Mouse (Mus musculus) T-helper 17 cell (primary cell): ENCODE results near the gene Slc9b2.

Experiments
- in situ Hi-C, 2 experiments: fragments of 300-600 bp; cut with MboI, MseI; formaldehyde crosslinking; loops; 1 replicate in 1 of 2; 2 replicates in 1 of 2; pipeline ENCODE4 v1.15.1; 2025; ENCODE audit warnings: high pct_unique_total_duplicates in 2 of 2

Slc9b2 gene

DNA sequence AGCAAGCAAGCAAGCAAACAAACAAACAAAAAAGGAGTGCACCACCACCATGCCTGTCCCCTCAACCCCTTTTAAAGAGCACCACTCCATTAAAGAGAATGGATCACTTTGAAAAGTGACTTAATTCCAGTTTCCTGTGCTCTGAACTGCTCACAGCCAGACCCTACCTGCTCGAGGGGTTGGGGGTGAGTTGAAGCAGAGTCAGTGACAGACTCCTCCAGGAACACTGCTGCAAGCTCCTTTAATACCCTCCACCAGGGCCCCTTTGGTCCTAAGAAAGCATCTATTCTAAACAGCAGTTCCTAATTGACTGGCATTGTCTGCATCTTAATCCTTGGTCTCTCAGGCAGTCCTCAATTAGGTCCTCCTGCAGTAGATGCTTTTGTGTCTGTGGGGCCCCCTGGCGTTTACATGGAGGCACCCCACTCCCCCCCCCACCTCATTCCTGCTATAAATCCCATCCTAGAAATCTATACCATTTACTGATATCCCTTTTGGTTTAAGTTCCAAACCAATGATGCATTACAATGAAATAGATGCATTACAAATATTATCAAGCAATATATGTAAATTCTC, 5.5 kb downstream of the Slc9b2 start:
- in situ Hi-C loops: no loop called here

DNA sequence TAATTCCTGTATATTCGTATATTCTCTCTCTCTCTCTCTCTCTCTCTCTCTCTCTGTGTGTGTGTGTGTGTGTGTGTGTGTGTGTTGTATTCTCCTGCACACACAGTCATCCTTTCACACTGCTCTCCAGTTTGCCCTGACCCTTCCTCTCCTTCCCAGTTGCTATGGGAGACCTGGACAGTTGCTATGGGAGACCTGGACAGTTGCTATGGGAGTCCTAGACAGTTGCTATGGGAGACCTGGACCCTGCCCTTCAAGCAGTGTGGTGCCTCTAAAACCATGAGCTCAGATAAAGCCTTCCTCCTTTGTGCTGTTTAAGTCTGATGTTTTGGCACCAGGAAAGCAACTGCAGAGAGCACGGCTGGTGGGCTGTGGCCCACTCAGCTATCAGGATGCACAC, 6.2 kb downstream of the Slc9b2 start:
- in situ Hi-C loops: no loop called here

DNA sequence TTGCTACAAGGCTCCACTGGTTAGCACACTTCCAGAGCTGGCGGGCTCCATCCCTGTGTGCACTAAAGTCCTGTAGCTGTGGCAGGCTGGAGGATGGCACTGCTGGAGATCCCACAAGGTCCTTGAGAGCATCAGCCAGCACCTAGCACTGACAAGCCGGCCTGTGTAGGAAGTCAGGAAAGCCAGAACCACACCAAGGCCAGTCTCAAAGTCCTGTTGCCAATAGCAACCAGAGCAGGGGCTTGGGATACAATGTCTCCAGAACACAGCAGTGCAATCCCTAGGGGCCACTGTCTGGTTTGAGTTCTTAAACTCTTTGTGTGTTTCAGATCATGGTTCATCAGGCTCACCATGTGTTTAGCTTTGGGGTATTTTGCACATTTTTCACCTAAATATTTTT, 7.3 kb downstream of the Slc9b2 start:
- in situ Hi-C loops: no loop called here

DNA sequence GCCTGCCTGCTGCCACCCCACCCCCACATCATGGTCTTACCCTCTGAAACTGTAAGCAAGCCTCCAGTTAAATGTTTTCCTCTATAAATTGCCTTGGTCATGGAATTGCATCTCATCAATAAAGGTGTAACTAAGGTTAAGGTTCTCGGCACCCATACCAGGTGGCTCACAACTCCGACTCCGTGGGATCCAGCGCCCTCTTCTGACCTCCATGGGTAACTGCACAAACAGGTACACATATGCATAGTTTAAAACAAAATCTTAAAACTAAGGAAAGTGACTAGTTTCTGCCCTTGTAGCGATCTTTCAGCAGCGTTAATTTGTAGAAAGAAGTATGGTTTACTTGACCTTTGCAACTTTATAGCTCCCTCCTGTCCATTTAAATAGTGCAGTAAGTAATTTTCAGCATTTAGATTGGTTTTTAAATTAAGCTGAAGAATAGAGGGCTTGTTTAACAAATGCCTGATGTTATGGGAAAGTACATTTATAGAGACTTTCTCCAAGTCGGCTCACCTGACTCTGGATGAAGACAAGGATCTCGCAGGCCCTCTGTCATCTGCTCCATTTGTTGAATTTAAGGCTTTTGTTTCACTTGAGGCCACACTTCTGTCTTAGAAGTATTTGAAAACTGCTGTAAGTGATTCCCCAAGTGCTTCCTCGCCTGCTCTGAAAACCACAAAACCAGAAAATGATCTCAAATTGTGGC, 8.4 kb downstream of the Slc9b2 start:
- in situ Hi-C loops: no loop called here

- in situ Hi-C loops: no loop called here
Observed at GRCm38 (mm10) chr3:135318331-135318730, 10.8 kb downstream of the Slc9b2 start.

GRCm38 (mm10) chr3:135324354-135324753, 16.9 kb downstream of the Slc9b2 start:
- in situ Hi-C loops: no loop called here

DNA sequence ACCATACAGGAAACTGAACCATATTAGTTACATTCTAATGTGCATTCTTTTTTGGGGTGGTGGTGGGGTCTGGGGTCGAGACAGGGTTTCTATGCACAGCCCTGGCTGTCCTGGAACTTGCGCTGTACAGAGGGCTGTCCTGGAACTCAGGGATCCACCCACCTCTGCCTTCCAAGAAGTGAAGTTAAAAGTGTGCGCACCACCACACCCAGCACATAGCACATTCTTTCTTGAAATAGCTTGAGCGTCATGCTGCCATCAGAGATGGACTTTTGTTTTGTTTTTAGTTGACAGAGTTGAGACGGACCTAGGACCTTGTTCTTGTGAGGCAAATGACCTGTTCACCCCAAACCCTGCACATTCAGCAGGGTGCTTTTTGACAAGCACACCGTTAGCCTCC, 19.7 kb downstream of the Slc9b2 start:
- in situ Hi-C loops: loop anchor here (5.0 kb wide), 1 partner anchor 35 kb away; no protein-coding TSS in a partner anchor

- in situ Hi-C loops: loop anchor here (5.0 kb wide), 1 partner anchor 35 kb away; no protein-coding TSS in a partner anchor
Observed at GRCm38 (mm10) chr3:135327601-135328000, 20.1 kb downstream of the Slc9b2 start.

DNA sequence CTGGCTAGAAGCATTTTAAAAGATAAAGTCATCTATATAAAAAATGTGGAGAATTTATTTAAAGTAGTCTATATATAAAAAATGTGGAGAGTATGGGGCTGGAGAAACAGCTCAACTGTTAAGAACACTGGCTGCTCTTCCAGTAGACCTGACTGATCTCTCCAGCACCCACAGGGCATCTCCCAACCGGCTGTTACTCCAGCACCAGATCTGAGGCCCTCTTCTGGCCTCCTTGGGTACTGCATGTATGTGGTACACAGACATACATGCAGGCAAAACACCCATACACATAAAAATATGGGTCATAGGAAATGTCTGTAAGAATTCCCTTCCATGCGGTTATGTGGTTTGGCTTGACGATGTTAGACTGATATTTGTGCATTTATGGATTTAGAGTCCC, 21.1 kb downstream of the Slc9b2 start:
- in situ Hi-C loops: loop anchor here (5.0 kb wide), 1 partner anchor 36 kb away; no protein-coding TSS in a partner anchor

DNA sequence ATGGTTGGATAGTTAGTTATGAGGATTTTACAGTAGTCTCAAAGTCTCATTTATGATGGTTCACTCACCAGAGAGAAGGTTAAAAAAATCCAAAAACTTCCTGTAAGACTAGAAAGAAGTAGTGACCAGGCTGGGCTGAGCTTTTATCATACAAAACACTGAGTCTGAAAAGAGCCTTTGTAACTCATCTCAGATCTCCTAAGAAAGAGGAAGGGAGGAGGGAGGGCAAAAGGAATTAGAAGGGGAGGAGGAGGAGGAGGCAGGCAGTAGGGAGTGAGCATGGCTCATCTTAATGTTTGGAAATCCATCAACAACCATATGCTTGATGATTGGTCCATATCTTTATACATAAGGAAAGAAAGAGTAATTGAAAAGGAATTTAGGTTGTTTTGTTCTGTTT, 25.2 kb downstream of the Slc9b2 start:
- in situ Hi-C loops: no loop called here

GRCm38 (mm10) chr3:135333763-135334162, 26.3 kb downstream of the Slc9b2 start:
- in situ Hi-C loops: no loop called here

DNA sequence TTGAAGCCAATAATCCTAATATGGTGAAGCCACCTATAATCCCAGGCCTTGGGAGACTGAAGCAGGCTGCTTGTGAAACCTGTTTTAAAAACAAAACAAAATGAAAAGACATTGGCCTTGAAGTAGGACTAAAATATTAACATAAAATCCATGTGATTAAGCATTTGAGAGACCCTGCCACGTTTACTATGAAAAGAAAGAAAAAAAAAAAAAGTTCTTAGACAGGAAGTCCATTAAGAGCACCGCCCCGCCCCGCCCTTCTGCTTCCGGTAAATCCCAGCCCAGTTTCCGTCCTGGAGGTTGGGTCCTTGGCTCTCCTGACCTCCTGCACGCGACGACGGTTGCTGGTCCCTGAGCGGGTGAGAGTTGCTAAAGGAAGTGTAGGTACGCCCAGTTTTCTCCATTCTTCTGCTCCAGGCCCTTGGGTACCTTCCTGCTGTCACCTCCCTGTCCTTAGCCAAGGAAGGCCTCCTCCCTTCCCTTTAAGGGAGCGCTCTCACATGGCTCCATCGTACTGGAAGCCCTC, 40.3 kb downstream of the Slc9b2 start, which contains the start of gene Slc9b1:
Gene Slc9b1 (plus strand): TSS at position 291 of the 526 bp plus-strand sequence.
- in situ Hi-C loops: no loop called here

- in situ Hi-C loops: no loop called here
Observed at GRCm38 (mm10) chr3:135349022-135349421, 41.5 kb downstream of the Slc9b2 start.

DNA sequence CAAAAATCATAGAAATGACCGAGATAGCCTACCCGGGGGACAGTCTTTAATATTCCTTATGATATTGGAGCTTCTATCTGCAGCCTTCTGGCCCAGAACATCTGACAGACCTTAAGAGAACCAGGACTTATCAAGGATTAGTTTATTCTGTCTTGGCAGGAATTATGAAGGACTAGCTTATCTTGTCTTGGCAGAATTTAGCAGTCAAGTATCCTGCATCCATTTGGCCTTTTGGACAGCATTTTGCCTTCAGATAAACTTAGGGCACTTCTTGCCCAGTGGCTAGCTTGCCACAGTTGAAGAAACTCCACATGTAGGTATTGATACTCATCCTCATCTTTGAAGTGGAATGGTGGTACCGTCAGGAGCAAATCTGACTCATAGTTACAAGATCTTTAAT, 44.4 kb downstream of the Slc9b2 start:
- in situ Hi-C loops: loop anchor here in 1 of 2 experiments (25.0 kb wide), 1 partner anchor 735 kb away; no protein-coding TSS in a partner anchor

DNA sequence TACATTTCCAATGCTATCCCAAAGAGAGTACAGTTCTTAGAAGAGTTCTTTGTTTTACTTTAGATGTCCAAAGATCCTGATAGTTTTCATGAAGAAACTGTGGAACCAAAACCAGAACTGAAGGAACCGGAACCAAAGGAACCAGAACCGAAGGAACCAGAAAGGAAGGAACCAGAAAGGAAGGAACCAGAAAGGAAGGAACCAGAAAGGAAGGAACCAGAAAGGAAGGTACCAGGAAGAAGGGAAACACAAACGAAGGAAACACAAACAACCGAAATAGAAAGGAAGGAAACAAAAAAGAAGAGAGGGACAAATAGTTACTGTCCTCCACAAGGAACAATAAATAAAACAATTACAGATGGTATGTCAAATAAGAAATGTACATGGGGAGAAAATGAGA, 49.9 kb downstream of the Slc9b2 start:
- in situ Hi-C loops: loop anchor here in 1 of 2 experiments (25.0 kb wide), 1 partner anchor 730 kb away; no protein-coding TSS in a partner anchor

DNA sequence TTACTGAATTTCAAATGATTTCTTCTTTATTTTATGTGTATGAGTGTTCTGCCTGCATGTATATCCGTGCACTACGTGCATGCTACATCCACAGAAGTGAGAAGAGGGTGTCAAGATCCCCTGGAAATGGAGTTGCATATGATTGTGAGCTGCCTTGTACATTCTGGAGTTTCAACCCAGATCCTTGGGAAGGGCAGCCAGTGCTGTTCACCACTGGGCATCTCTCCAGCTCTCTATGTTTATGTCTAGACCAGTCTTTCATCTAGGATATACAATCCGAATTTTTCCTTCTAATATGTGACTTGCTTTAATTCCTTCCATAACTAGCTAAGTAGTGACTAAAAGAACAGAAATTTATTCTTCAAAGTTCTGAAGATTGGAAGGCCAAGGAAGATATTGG, 68.3 kb downstream of the Slc9b2 start:
- in situ Hi-C loops: no loop called here

DNA sequence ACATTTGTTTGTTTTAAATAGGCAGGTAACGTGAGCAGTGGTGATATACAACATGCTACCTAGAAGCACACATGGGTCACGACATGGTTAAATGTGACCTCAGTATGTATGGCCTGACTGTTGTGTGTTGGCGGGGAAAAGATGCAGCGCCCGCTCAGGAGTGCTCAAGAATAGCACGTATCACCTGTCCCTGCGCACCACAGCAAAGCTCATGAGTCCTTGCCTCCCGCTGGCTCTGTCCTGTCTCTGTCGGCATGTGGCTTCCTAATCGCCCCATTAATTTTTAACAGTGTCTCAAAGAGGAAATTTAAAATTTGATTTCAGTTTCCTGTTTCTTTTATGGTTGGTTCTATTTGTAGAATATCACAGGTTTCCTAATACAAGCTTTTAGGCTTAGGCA, 69.9 kb downstream of the Slc9b2 start:
- in situ Hi-C loops: no loop called here

GRCm38 (mm10) chr3:135379868-135380267, 72.4 kb downstream of the Slc9b2 start:
- in situ Hi-C loops: no loop called here

GRCm38 (mm10) chr3:135393186-135393585, 85.7 kb downstream of the Slc9b2 start:
- in situ Hi-C loops: loop anchor here in 1 of 2 experiments (5.0 kb wide), 1 partner anchor 114 kb away; no protein-coding TSS in a partner anchor
